Mouse (Mus musculus) forebrain, embryonic 14.5 days (tissue): Measurements from ENCODE around the gene Tbc1d9b. TPM values are rescaled to one million over a fixed set of nuclear protein-coding genes. Genes with fewer than 3 reads are reported as not detected.

Experiments
- ATAC-seq: fragments of 200-750 bp; cut with Nextera tagmentation; 2 replicates; pipeline ENCODE4 v1.8.0; 2017; ENCODE audit warnings: mild to moderate bottlenecking, moderate library complexity
- DNase-seq: peaks from one replicate; pipeline ENCODE4 v3.0.0-alpha.2; 2015; ENCODE audit warnings: low spot score
- H3K27ac ChIP-seq: fragments of 300-500 bp; sonication (generic); 2 replicates; pipeline ENCODE4 v1.5.1; 2014; ENCODE audit warnings: low read depth, mild to moderate bottlenecking, control low read depth, low read length, moderate library complexity
- H3K27me3 ChIP-seq: fragments of 300-500 bp; sonication (generic); replicated peaks from 2 replicates; pipeline ENCODE4 v1.6.1; 2014; ENCODE audit warnings: low read length, control low read depth, mixed read lengths; ENCODE audit not compliant: control insufficient read depth, insufficient read depth
- H3K36me3 ChIP-seq: fragments of 300-500 bp; sonication (generic); 2 replicates; pipeline ENCODE4 v1.6.1; 2014; ENCODE audit warnings: low read length, control low read depth; ENCODE audit not compliant: control insufficient read depth, insufficient read depth
- H3K4me1 ChIP-seq: fragments of 300-500 bp; sonication (generic); 2 replicates; pipeline ENCODE4 v1.6.1; 2014; ENCODE audit warnings: antibody characterized with exemption, low read length, control low read depth; ENCODE audit not compliant: control insufficient read depth, insufficient read depth
- H3K4me2 ChIP-seq: fragments of 300-500 bp; sonication (generic); 2 replicates; pipeline ENCODE4 v1.6.1; 2014; ENCODE audit warnings: mild to moderate bottlenecking, control low read depth, low read length
- H3K4me3 ChIP-seq: fragments of 300-500 bp; sonication (generic); 2 replicates; pipeline ENCODE4 v1.5.1; 2014; ENCODE audit warnings: low read depth, low read length, control low read depth
- H3K9ac ChIP-seq: fragments of 300-500 bp; sonication (generic); 2 replicates; pipeline ENCODE4 v1.6.1; 2014; ENCODE audit warnings: mild to moderate bottlenecking, low read length, control low read depth, moderate library complexity
- H3K9me3 ChIP-seq: fragments of 300-500 bp; sonication (generic); replicated peaks from 2 replicates; pipeline ENCODE4 v1.6.1; 2016; ENCODE audit warnings: low read length, control low read depth, mixed read lengths; ENCODE audit not compliant: control insufficient read depth
- WGBS: fragments of 180-500 bp; shearing (Covaris S2); extraction: QIAGEN DNeasy Blood & Tissue Kit; methylation state at CpG from one replicate; pipeline ENCODE4 v1.1.7; 2014; 5-methylcytosine and 5-hydroxymethylcytosine counted together
- polyA plus RNA-seq: library from polyadenylated mRNA; unstranded; fragments of >200 nt; fragmentation: Nextera tagmentation; extraction: Ambion mirVana; gene quantifications from 2 replicates; pipeline ENCODE4 v1.2.1, GENCODE M21; 2014

Tbc1d9b gene
- polyA plus RNA-seq, 1 experiment from 2014 or later: 23.3 TPM

- H3K4me2 ChIP-seq: no peak overlapping the region
- WGBS: 94% methylated on average over 14 of the region's 14 CpGs
- peaks cover 56% of the 10 kb centered on the region for H3K36me3 ChIP-seq
These were observed 76.1 kb downstream of the Tbc1d9b start for GRCm38 (mm10) chr11:50207344-50207743.

GRCm38 (mm10) chr11:50208039-50208438 lies 76.8 kb downstream of the Tbc1d9b start:
- Histone ChIP-seq H3K36me3 (peaks cover 49% of the 10 kb centered on the region), H3K27ac (no peak overlapping the region), H3K4me3 (no peak overlapping the region), H3K4me2 (no peak overlapping the region), H3K27me3 (no peaks in the 10 kb centered on the region), H3K9ac (no peak overlapping the region), H3K9me3 (no peaks in the 10 kb centered on the region), H3K4me1 (peaks cover 8% of the 10 kb centered on the region)
- DNase-seq (no peak), ATAC-seq (no peak)
- 90% methylated on average over 5 of the region's 5 CpGs for WGBS

More at GRCm38 (mm10) chr11:50207344-50207743, 76.1 kb downstream of the Tbc1d9b start:
- H3K27ac ChIP-seq: no peak overlapping the region
- peaks cover 8% of the 10 kb centered on the region for H3K4me1 ChIP-seq
- no peaks in the 10 kb centered on the region for H3K27me3 ChIP-seq
- no peaks in the 10 kb centered on the region for H3K9me3 ChIP-seq
- no peak for DNase-seq
- no peak for ATAC-seq
- H3K4me3 ChIP-seq: no peak overlapping the region
- no peak overlapping the region for H3K9ac ChIP-seq

GRCm38 (mm10) chr11:50210101-50210504 lies 78.9 kb downstream of the Tbc1d9b start:
- peak overlapping the region; percentile 96 for H3K27ac ChIP-seq
- H3K27me3 ChIP-seq: no peaks in the 10 kb centered on the region
- H3K4me1 ChIP-seq: peaks cover 8% of the 10 kb centered on the region
- H3K4me3 ChIP-seq: peak overlapping the region; percentile 90
- peak overlapping the region; percentile 95 for H3K9ac ChIP-seq
- ATAC-seq: peak; percentile 96
- WGBS: under 1% methylated on average over 24 of the region's 24 CpGs
- H3K9me3 ChIP-seq: no peaks in the 10 kb centered on the region
- peaks cover 28% of the 10 kb centered on the region for H3K36me3 ChIP-seq
- peak; percentile 95 for DNase-seq
- peak overlapping the region; percentile 66 for H3K4me2 ChIP-seq

GRCm38 (mm10) chr11:50210505-50211151 lies 79.4 kb downstream of the Tbc1d9b start, which contains the start of the genes Sqstm1 and Mgat4b:
Sqstm1 (minus strand) TSS chr11:50210827.
Mgat4b (plus strand) TSS chr11:50210890.
- H3K4me1 ChIP-seq: peaks cover 8% of the 10 kb centered on the region
- H3K4me3 ChIP-seq: peak within 1 kb of the TSS; percentile 90
- H3K36me3 ChIP-seq: peaks cover 23% of the 10 kb centered on the region
- H3K27me3 ChIP-seq: no peaks in the 10 kb centered on the region
- peak; percentile 83 for ATAC-seq
- peak within 1 kb of the TSS; percentile 96 for H3K27ac ChIP-seq
- no peaks in the 10 kb centered on the region for H3K9me3 ChIP-seq
- H3K9ac ChIP-seq: peak within 1 kb of the TSS; percentile 95
- peak within 1 kb of the TSS; percentile 66 for H3K4me2 ChIP-seq
- peak; percentile 80 for DNase-seq
- under 1% methylated on average over 48 of the region's 48 CpGs for WGBS

- 0 out of 2 replicates have a peak overlapping the region, but pooled peaks have one; percentile 90 for H3K4me3 ChIP-seq
- no peaks in the 10 kb centered on the region for H3K27me3 ChIP-seq
- H3K36me3 ChIP-seq: peaks cover 14% of the 10 kb centered on the region
- no peak overlapping the region for H3K9ac ChIP-seq
- no peaks in the 10 kb centered on the region for H3K9me3 ChIP-seq
- ATAC-seq (no peak), DNase-seq (no peak)
- H3K4me1 ChIP-seq: peaks cover 8% of the 10 kb centered on the region
- H3K27ac ChIP-seq: no peak overlapping the region
- 94% methylated on average over 3 of the region's 3 CpGs for WGBS
- peak overlapping the region; percentile 66 for H3K4me2 ChIP-seq
These were observed 80.3 kb downstream of the Tbc1d9b start for GRCm38 (mm10) chr11:50211322-50212059.

- ATAC-seq (no peak), DNase-seq (no peak)
- H3K27ac ChIP-seq: 0 out of 2 replicates have a peak overlapping the region, but pooled peaks have one; percentile 14
- WGBS: 83% methylated on average over 3 of the region's 3 CpGs
- H3K9ac ChIP-seq: no peak overlapping the region
- H3K4me3 ChIP-seq: no peak overlapping the region
- peaks cover 8% of the 10 kb centered on the region for H3K4me1 ChIP-seq
- no peaks in the 10 kb centered on the region for H3K9me3 ChIP-seq
- H3K36me3 ChIP-seq: peaks cover 7% of the 10 kb centered on the region
- no peak overlapping the region for H3K4me2 ChIP-seq
- no peaks in the 10 kb centered on the region for H3K27me3 ChIP-seq
These were observed 81.0 kb downstream of the Tbc1d9b start for GRCm38 (mm10) chr11:50212060-50212739.

- Histone ChIP-seq H3K4me3 (no peak overlapping the region), H3K27me3 (no peaks in the 10 kb centered on the region), H3K4me2 (no peak overlapping the region), H3K9ac (peak overlapping the region; percentile 21; the same call in 1 of the 2 replicates), H3K9me3 (no peaks in the 10 kb centered on the region), H3K36me3 (no peaks in the 10 kb centered on the region), H3K4me1 (peaks cover 8% of the 10 kb centered on the region), H3K27ac (0 out of 2 replicates have a peak overlapping the region, but pooled peaks have one; percentile 14)
- DNase-seq (no peak), ATAC-seq (no peak)
- 71% methylated on average over 11 of the region's 11 CpGs for WGBS
These were observed 81.9 kb downstream of the Tbc1d9b start for GRCm38 (mm10) chr11:50212848-50213758.

GRCm38 (mm10) chr11:50214631-50215030 lies 83.4 kb downstream of the Tbc1d9b start:
- no peaks in the 10 kb centered on the region for H3K27me3 ChIP-seq
- no peak overlapping the region for H3K4me3 ChIP-seq
- no peak overlapping the region for H3K9ac ChIP-seq
- no peak overlapping the region for H3K4me2 ChIP-seq
- no peaks in the 10 kb centered on the region for H3K4me1 ChIP-seq
- no peaks in the 10 kb centered on the region for H3K9me3 ChIP-seq
- 94% methylated on average over 6 of the region's 6 CpGs for WGBS
- no peak for DNase-seq
- H3K36me3 ChIP-seq: no peaks in the 10 kb centered on the region
- no peak for ATAC-seq
- H3K27ac ChIP-seq: no peak overlapping the region
